Mouse (Mus musculus): ENCODE measurements around the gene Abhd15. TPM values are rescaled to one million over a fixed set of nuclear protein-coding genes. Genes with fewer than 3 reads are reported as not detected.

Abhd15 gene
- 3.9 and 4.2 TPM in 2 replicates for polyA plus RNA-seq (2014; fragmentation: Nextera tagmentation; extraction: Ambion mirVana)

DNA sequence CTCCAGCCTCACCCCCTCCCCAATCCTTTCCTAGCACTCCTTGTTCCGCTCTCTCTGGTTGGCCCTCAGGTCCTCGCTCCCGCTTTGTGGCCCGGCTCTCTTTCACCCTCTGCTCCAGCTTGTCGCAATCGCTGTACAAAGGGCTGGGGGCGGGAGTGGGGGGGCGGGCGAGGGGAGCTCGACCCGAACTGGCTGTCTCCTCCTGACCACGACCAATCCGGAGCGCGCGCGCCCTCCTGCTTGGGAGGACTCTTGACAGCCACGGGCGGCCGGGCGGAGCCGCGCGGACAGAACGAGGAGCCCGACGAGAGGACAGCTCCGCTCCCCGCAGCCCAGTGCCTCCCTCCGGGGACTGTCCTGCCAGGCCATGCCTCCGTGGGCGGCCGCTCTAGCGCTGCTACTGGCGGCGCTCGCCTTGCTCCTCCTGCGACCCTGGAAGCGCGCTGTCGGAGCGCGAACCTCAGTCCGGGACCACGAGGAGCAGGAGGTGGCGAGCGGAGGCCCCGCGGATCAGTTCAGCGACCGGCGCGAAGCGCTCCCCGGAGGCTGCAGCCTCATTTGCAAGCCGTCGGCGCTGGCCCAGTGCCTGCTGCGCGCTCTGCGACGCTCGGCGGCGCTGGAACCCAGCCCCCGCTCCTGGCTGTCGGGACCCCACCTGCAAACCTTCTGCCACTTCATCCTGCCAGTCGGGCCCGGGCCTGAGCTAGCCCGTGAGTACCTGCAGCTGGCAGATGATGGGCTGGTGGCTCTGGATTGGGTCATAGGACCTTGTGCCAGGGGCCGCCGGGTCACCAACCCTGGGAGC lies at the start of gene Abhd15:
Abhd15 (plus strand) TSS at position 290 of the 805 bp plus-strand sequence.
- under 1% methylated on average over 72 of the region's 72 CpGs for WGBS
- DNase-seq (ENCODE audit: low spot score), result peak; percentile 84
- Histone ChIP-seq H3K4me2 (peak within 1 kb of the TSS; percentile 99), H3K9ac (ENCODE audit: low read depth, low read length) (peak within 1 kb of the TSS; percentile 74), H3K9me3 (ENCODE audit: control insufficient read depth, low read length) (no peaks in the 10 kb centered on the region), H3K27me3 (replicated peaks; ENCODE audit: control insufficient read depth, insufficient read depth, low read length) (peaks cover 24% of the 10 kb centered on the region), H3K4me1 (replicated peaks; ENCODE audit: control insufficient read depth, insufficient read depth, low read length) (peaks cover 32% of the 10 kb centered on the region), H3K27ac (ENCODE audit: low read depth, low read length) (peak within 1 kb of the TSS; percentile 44), H3K4me3 (ENCODE audit: low read depth, low read length) (peak within 1 kb of the TSS; percentile 57), H3K36me3 (ENCODE audit: control insufficient read depth, insufficient read depth, low read length) (no peaks in the 10 kb centered on the region)
- ATAC-seq (replicated peaks; ENCODE audit: low FRiP score), result peak; percentile 42

DNA sequence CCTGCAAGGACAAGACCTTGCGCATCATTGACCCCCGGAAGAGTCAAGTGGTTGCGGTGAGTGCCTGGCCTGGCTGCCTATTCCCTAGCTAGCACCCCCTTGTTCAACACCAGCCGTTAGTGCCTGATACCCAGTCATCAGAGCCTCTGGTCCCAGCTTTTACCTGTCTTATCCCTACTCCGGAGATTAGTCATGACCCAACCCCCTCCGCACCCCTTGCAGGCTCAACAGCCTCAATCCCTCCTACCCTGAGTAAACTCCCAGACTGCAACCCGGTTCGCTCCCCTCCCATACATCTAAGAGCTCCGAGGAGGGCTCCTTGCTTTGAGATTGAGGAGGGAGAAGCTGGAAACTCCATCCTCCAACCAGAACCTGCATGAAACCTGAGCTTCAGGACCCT lies 48.4 kb upstream of the Abhd15 start:
- no peak overlapping the region for H3K9ac ChIP-seq (ENCODE audit: low read depth, low read length)
- H3K4me2 ChIP-seq, result peak overlapping the region; percentile 58
- WGBS, result 38% methylated on average over 9 of the region's 9 CpGs
- H3K4me3 ChIP-seq (ENCODE audit: low read depth, low read length), result no peak overlapping the region; the same call in 1 of the 2 replicates
- ATAC-seq (replicated peaks; ENCODE audit: low FRiP score), result no peak
- H3K9me3 ChIP-seq (ENCODE audit: control insufficient read depth, low read length), result no peaks in the 10 kb centered on the region
- peaks cover 18% of the 10 kb centered on the region for H3K4me1 ChIP-seq (replicated peaks; ENCODE audit: control insufficient read depth, insufficient read depth, low read length)
- no peak for DNase-seq (ENCODE audit: low spot score)
- H3K27ac ChIP-seq (ENCODE audit: low read depth, low read length), result no peak overlapping the region
- H3K36me3 ChIP-seq (ENCODE audit: control insufficient read depth, insufficient read depth, low read length), result peaks cover 4% of the 10 kb centered on the region; the same call in 1 of the 2 replicates
- peaks cover 68% of the 10 kb centered on the region for H3K27me3 ChIP-seq (replicated peaks; ENCODE audit: control insufficient read depth, insufficient read depth, low read length)

DNA sequence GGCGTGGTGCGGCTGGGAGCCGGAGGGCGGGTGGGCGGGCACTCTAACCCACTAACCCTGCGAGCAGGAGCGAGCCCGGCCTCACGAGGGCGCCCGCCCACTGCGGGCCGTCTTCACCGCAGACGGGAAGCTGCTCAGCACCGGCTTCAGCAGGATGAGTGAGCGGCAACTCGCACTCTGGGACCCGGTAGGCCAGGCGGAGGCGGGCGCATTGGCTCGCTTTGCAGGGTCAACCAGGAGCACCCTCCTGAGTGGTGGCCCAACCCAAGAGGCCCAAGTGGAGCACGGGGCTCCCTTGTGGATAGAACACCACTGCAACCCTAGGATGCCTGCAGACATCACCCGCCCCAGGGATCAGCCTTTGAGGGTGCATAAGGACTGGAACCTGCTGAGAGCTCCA lies 47.8 kb upstream of the Abhd15 start:
- 2% methylated on average over 25 of the region's 25 CpGs for WGBS
- Histone ChIP-seq H3K4me1 (replicated peaks; ENCODE audit: control insufficient read depth, insufficient read depth, low read length) (peaks cover 18% of the 10 kb centered on the region), H3K27ac (ENCODE audit: low read depth, low read length) (no peak overlapping the region), H3K4me3 (ENCODE audit: low read depth, low read length) (peak overlapping the region; percentile 24), H3K9ac (ENCODE audit: low read depth, low read length) (no peak overlapping the region), H3K27me3 (replicated peaks; ENCODE audit: control insufficient read depth, insufficient read depth, low read length) (peaks cover 62% of the 10 kb centered on the region), H3K36me3 (ENCODE audit: control insufficient read depth, insufficient read depth, low read length) (peaks cover 6% of the 10 kb centered on the region; the same call in 1 of the 2 replicates), H3K4me2 (peak overlapping the region; percentile 58), H3K9me3 (ENCODE audit: control insufficient read depth, low read length) (no peaks in the 10 kb centered on the region)
- DNase-seq (ENCODE audit: low spot score) (peak; percentile 75), ATAC-seq (replicated peaks; ENCODE audit: low FRiP score) (peak; percentile 63)

DNA sequence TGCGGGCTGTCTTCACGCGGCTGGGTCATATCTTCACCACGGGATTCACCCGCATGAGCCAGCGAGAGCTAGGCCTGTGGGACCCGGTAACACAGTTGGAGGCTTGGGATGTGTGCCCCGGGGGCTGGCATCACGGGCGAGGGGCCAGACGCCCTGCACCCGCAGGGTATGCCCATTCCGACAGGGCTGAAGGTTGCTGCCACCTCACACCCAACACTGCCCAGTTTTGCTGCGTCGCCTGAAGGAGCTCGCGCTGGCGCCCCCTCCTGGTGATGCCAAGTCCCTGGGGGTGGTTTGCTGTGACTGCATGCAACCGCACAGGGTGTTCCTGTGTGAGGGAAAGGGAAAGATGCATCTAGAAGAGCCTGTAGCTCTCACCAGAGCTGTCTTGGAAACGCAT lies 47.1 kb upstream of the Abhd15 start:
- Histone ChIP-seq H3K9me3 (ENCODE audit: control insufficient read depth, low read length) (no peaks in the 10 kb centered on the region), H3K4me1 (replicated peaks; ENCODE audit: control insufficient read depth, insufficient read depth, low read length) (peaks cover 15% of the 10 kb centered on the region), H3K4me2 (peak overlapping the region; percentile 58), H3K9ac (ENCODE audit: low read depth, low read length) (no peak overlapping the region), H3K36me3 (ENCODE audit: control insufficient read depth, insufficient read depth, low read length) (peaks cover 9% of the 10 kb centered on the region; the same call in 1 of the 2 replicates), H3K27me3 (replicated peaks; ENCODE audit: control insufficient read depth, insufficient read depth, low read length) (peaks cover 55% of the 10 kb centered on the region), H3K27ac (ENCODE audit: low read depth, low read length) (no peak overlapping the region), H3K4me3 (ENCODE audit: low read depth, low read length) (no peak overlapping the region)
- DNase-seq (ENCODE audit: low spot score) (peak; percentile 71), ATAC-seq (replicated peaks; ENCODE audit: low FRiP score) (peak; percentile 27; the same call in 1 of the 2 replicates)
- WGBS, result 14% methylated on average over 20 of the region's 20 CpGs

DNA sequence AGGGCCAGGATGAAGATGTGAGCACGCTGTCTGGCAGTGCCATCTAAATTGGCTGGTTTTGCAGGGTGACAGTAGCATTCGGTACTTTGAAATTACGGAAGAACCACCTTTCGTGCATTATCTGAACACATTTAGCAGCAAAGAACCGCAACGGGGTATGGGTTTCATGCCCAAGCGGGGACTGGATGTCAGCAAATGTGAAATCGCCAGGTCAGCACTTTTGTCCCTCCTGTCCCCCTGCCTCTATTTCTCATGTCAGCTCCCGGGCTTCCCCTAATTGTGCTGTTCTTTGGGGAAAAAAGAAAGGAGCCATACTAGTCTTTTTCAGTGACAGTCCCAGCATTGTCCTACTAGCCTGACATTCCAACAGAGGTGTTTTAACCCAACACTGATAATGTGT lies 46.5 kb upstream of the Abhd15 start:
- Histone ChIP-seq H3K27me3 (replicated peaks; ENCODE audit: control insufficient read depth, insufficient read depth, low read length) (peaks cover 49% of the 10 kb centered on the region), H3K27ac (ENCODE audit: low read depth, low read length) (no peak overlapping the region)
- WGBS, result 81% methylated on average over 9 of the region's 9 CpGs

DNA sequence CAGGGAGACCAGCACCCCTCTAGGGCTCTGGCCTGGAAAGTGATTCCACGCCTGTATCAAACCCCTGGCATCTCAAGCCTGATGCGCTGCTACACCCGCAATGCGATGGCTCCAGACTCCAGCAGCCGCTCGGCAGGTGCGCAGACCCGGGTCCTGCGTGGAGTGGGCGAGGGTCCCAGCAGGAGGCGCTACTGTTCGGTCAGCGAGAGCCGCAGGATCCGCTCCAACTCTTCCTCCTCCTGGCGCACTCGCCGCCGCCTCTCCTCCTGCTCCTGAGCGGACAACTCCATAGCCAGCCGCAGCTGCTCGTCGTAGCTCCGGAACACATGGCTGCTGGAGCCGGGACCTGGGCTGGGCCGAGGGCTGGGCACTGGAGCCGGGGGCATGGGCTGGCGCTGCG lies 43.5 kb upstream of the Abhd15 start:
- peaks cover 9% of the 10 kb centered on the region; the same call in 1 of the 2 replicates for H3K36me3 ChIP-seq (ENCODE audit: control insufficient read depth, insufficient read depth, low read length)
- WGBS, result 74% methylated on average over 29 of the region's 29 CpGs

More for the DNA sequence above, 46.5 kb upstream of the Abhd15 start:
- Histone ChIP-seq H3K4me2 (no peak overlapping the region), H3K9ac (ENCODE audit: low read depth, low read length) (no peak overlapping the region), H3K4me3 (ENCODE audit: low read depth, low read length) (no peak overlapping the region), H3K9me3 (ENCODE audit: control insufficient read depth, low read length) (no peaks in the 10 kb centered on the region), H3K4me1 (replicated peaks; ENCODE audit: control insufficient read depth, insufficient read depth, low read length) (peaks cover 12% of the 10 kb centered on the region), H3K36me3 (ENCODE audit: control insufficient read depth, insufficient read depth, low read length) (peaks cover 9% of the 10 kb centered on the region; the same call in 1 of the 2 replicates)
- ATAC-seq (replicated peaks; ENCODE audit: low FRiP score) (no peak), DNase-seq (ENCODE audit: low spot score) (no peak)

DNA sequence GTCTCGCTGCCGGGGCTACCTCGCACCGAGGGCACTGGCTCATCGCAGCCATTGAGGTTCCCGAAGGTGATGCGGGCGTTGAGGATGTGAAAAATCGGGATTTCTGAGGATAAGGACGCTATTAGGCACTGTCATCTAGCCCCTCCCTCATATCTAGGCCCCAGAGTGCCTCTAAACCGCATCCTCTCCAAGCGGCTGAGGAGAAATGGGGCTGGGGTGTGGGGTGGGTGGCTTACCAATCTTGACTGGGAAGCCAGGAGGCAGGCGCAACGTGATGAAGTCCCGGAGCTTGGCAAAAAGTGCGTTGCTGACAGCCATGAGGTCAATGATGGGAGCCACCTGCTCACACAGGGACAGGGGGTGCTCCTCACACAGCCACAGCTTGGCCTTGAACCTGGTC lies 42.1 kb upstream of the Abhd15 start:
- Histone ChIP-seq H3K9ac (ENCODE audit: low read depth, low read length) (no peak overlapping the region), H3K27ac (ENCODE audit: low read depth, low read length) (no peak overlapping the region), H3K4me1 (replicated peaks; ENCODE audit: control insufficient read depth, insufficient read depth, low read length) (peaks cover 2% of the 10 kb centered on the region), H3K27me3 (replicated peaks; ENCODE audit: control insufficient read depth, insufficient read depth, low read length) (peaks cover 5% of the 10 kb centered on the region), H3K9me3 (ENCODE audit: control insufficient read depth, low read length) (no peaks in the 10 kb centered on the region), H3K4me3 (ENCODE audit: low read depth, low read length) (no peak overlapping the region), H3K4me2 (no peak overlapping the region), H3K36me3 (ENCODE audit: control insufficient read depth, insufficient read depth, low read length) (peaks cover 9% of the 10 kb centered on the region; the same call in 1 of the 2 replicates)
- WGBS, result 88% methylated on average over 16 of the region's 16 CpGs
- DNase-seq (ENCODE audit: low spot score) (no peak), ATAC-seq (replicated peaks; ENCODE audit: low FRiP score) (no peak)

More for the DNA sequence above, 43.5 kb upstream of the Abhd15 start:
- H3K9ac ChIP-seq (ENCODE audit: low read depth, low read length), result no peak overlapping the region
- H3K27ac ChIP-seq (ENCODE audit: low read depth, low read length), result no peak overlapping the region
- no peak overlapping the region for H3K4me3 ChIP-seq (ENCODE audit: low read depth, low read length)
- H3K27me3 ChIP-seq (replicated peaks; ENCODE audit: control insufficient read depth, insufficient read depth, low read length), result peaks cover 19% of the 10 kb centered on the region
- H3K9me3 ChIP-seq (ENCODE audit: control insufficient read depth, low read length), result no peaks in the 10 kb centered on the region
- peaks cover 12% of the 10 kb centered on the region for H3K4me1 ChIP-seq (replicated peaks; ENCODE audit: control insufficient read depth, insufficient read depth, low read length)
- no peak for DNase-seq (ENCODE audit: low spot score)
- H3K4me2 ChIP-seq, result no peak overlapping the region
- no peak for ATAC-seq (replicated peaks; ENCODE audit: low FRiP score)

DNA sequence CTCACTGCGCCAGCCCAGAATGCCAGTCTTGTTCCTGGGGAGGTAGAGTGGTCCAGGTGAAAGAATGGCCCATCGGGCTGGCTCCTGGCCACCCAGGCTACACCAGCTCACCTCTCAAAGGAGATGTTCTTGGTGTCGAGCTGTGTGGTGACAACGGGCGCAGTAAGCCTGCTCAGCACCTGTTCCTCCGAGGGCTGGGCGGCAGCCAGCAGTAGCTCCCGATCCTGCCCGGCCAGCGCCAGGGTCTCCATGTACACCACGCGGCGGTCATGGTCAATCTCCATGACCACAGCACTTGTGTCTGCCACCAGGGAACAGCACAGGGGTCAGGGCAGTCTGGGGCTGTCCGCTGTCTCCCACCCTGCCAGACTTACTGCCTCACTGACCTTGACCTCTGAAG lies 38.7 kb upstream of the Abhd15 start:
- DNase-seq (ENCODE audit: low spot score) (no peak), ATAC-seq (replicated peaks; ENCODE audit: low FRiP score) (no peak)
- H3K4me1 ChIP-seq (replicated peaks; ENCODE audit: control insufficient read depth, insufficient read depth, low read length), result no peaks in the 10 kb centered on the region
- no peak overlapping the region for H3K27ac ChIP-seq (ENCODE audit: low read depth, low read length)
- peaks cover 9% of the 10 kb centered on the region; the same call in 1 of the 2 replicates for H3K36me3 ChIP-seq (ENCODE audit: control insufficient read depth, insufficient read depth, low read length)
- no peaks in the 10 kb centered on the region; the same call in 1 of the 2 replicates for H3K27me3 ChIP-seq (replicated peaks; ENCODE audit: control insufficient read depth, insufficient read depth, low read length)
- no peak overlapping the region for H3K9ac ChIP-seq (ENCODE audit: low read depth, low read length)
- no peak overlapping the region for H3K4me3 ChIP-seq (ENCODE audit: low read depth, low read length)
- no peaks in the 10 kb centered on the region for H3K9me3 ChIP-seq (ENCODE audit: control insufficient read depth, low read length)
- WGBS, result 89% methylated on average over 14 of the region's 14 CpGs
- H3K4me2 ChIP-seq, result no peak overlapping the region
